Mouse (Mus musculus) midbrain, embryonic 12.5 days (tissue): ENCODE results near the gene Ispd. TPM values are rescaled to one million over a fixed set of nuclear protein-coding genes. Genes with fewer than 3 reads are reported as not detected.
"Not testable (repeated sequence)": the region's sequence is repeated elsewhere in the genome, so short reads cannot be mapped to it uniquely, and the experiment has no call there.

Experiments
- ATAC-seq: fragments of 200-750 bp; cut with Nextera tagmentation; 2 replicates; pipeline ENCODE4 v1.8.0; 2017; ENCODE audit warnings: low read depth, moderate TSS enrichment, moderate library complexity; ENCODE audit not compliant: low FRiP score
- H3K27ac ChIP-seq: fragments of 300-500 bp; sonication (generic); replicated peaks from 2 replicates; pipeline ENCODE4 v1.5.1; 2016; ENCODE audit warnings: mild to moderate bottlenecking
- H3K27me3 ChIP-seq: fragments of 300-500 bp; sonication (generic); 2 replicates; pipeline ENCODE4 v1.6.1; 2016; ENCODE audit warnings: mild to moderate bottlenecking
- H3K36me3 ChIP-seq: fragments of 300-500 bp; sonication (generic); 2 replicates; pipeline ENCODE4 v1.6.1; 2016
- H3K4me1 ChIP-seq: fragments of 300-500 bp; sonication (generic); 2 replicates; pipeline ENCODE4 v1.6.1; 2016
- H3K4me2 ChIP-seq: fragments of 300-500 bp; sonication (generic); replicated peaks from 2 replicates; pipeline ENCODE4 v1.6.1; 2016; ENCODE audit warnings: mild to moderate bottlenecking, moderate library complexity
- H3K4me3 ChIP-seq: fragments of 300-500 bp; sonication (generic); 2 replicates; pipeline ENCODE4 v1.5.1; 2016; ENCODE audit warnings: mild to moderate bottlenecking
- H3K9ac ChIP-seq: fragments of 300-500 bp; sonication (generic); replicated peaks from 2 replicates; pipeline ENCODE4 v1.6.1; 2016; ENCODE audit warnings: mild to moderate bottlenecking, moderate library complexity
- H3K9me3 ChIP-seq: fragments of 300-500 bp; sonication (generic); 2 replicates; pipeline ENCODE4 v1.6.1; 2016; ENCODE audit warnings: mild to moderate bottlenecking
- whole genome bisulfite sequencing: fragments of 180-500 bp; shearing (Covaris S2); methylation state at CpG from one replicate; pipeline ENCODE4 v1.1.7; 2016; 5-methylcytosine and 5-hydroxymethylcytosine counted together
- polyA plus RNA-seq: library from polyadenylated mRNA; unstranded; fragments of >200 nt; fragmentation: Nextera tagmentation; extraction: Ambion mirVana; gene quantifications from 2 replicates; pipeline ENCODE4 v1.2.1, GENCODE M21; 2016

Gene Ispd
- 12.8 and 12.9 TPM in 2 replicates for polyA plus RNA-seq

DNA sequence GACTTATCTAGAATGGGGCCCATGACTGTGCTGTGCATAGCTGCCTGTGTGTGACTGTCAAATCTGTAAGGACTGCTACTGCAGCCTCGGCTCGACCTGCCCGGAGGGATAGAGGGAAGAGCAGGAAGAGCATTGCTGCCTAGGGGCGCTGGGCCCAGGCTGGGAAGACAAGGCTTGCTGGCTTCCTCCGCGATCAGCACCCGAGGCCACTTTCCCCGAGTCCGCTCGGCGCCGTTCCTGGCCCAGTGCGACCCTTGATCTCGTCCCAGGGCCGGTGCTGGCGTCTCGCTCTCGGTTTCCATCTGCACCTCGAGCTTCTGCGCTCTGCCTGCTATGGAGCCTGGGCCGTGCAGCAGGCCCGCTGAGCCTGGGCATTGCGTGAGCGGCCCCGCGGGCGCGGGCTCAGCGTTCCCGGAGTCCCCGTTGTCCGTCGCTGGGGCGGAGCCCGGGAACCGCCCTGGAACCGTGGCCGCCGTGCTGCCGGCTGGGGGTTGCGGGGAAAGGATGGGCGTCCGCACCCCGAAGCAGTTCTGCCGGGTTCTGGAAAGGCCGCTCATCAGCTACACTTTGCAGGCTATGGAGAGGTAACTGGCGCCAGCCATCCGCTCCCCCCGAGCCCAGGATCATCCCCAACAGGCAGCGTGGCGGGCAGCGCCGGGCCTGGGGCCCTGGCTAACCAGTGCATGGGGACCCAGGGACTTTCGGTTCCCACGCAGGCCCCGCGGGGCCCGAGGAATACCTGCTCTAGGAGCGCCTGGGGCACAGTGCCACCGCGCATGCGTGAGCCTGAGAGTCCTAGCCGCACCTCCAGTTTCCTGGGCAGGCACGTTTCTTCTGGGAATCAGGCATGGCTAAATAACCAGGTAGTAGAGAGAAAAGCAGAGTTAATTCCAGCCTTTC, at the start of gene Ispd, which contains the start of gene D630036H23Rik:
TSS of gene Ispd (plus strand) at position 10 of the 900 bp plus-strand sequence.
TSS of gene D630036H23Rik (minus strand) at position 741 of the 900 bp plus-strand sequence.
- H3K27me3 ChIP-seq, result no peaks in the 10 kb centered on the region
- peak within 1 kb of the TSS; percentile 59 for H3K4me3 ChIP-seq
- H3K4me2 ChIP-seq, result peak within 1 kb of the TSS; percentile 65
- no peaks in the 10 kb centered on the region for H3K9me3 ChIP-seq
- H3K27ac ChIP-seq, result peak within 1 kb of the TSS; percentile 94
- H3K4me1 ChIP-seq, result peaks cover 13% of the 10 kb centered on the region
- peak; percentile 96 for ATAC-seq
- H3K36me3 ChIP-seq, result no peaks in the 10 kb centered on the region
- under 1% methylated on average over 62 of the region's 64 CpGs for WGBS
- H3K9ac ChIP-seq, result peak within 1 kb of the TSS; percentile 94

DNA sequence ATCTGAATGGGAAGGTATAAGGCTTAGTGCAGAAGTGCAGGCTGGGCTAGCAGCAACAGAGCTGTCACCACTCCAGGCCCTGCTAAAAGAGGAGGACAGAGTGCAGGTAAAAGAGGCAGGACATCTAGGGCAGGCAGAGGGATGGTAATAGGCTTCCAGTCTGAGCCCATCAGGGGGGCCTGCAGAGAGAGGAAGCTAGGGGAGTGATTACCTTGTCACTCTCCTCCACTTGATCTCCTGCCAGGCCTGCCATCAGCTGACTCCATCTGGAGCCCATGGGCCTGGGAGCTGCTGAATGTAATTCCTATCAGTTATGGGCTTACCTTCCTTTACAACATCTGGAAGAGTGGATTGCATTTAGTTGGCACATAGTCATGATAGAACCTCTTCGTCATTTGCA, 48.6 kb upstream of the Ispd start:
- H3K4me2 ChIP-seq, result no peak overlapping the region
- no peak for ATAC-seq
- H3K36me3 ChIP-seq, result no peaks in the 10 kb centered on the region
- no peaks in the 10 kb centered on the region for H3K27me3 ChIP-seq
- no peak overlapping the region for H3K9ac ChIP-seq
- WGBS, result 93% methylated on average over 1 of the region's 1 CpGs
- no peak overlapping the region for H3K27ac ChIP-seq
- no peak overlapping the region for H3K4me3 ChIP-seq
- no peaks in the 10 kb centered on the region for H3K4me1 ChIP-seq
- H3K9me3 ChIP-seq, result no peaks in the 10 kb centered on the region

DNA sequence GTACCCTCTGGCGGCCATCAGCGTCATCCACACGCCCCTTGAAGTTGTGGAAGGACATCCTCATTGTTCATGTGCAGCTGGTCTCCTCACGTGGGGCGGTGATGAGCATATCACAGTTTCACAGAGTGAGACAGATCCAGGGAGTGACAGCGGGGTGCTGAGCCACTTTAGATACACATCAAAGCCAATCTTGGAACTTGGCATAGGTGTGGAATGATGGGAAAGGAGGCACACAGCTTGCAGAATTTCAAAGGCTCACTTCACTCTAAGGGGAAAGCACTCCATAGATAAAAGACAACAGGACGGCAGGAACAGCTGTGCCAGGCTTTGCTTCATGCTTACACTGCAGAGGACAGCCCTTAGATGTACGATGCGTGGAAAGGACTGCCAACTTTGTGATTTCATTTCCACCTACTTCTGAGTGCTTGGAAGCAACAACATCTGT, 47.4 kb upstream of the Ispd start:
- Histone ChIP-seq H3K9me3 (no peaks in the 10 kb centered on the region), H3K9ac (no peak overlapping the region), H3K4me3 (no peak overlapping the region), H3K27ac (no peak overlapping the region), H3K36me3 (no peaks in the 10 kb centered on the region), H3K4me1 (no peaks in the 10 kb centered on the region), H3K27me3 (no peaks in the 10 kb centered on the region), H3K4me2 (no peak overlapping the region)
- WGBS, result 85% methylated on average over 9 of the region's 9 CpGs
- ATAC-seq, result no peak

DNA sequence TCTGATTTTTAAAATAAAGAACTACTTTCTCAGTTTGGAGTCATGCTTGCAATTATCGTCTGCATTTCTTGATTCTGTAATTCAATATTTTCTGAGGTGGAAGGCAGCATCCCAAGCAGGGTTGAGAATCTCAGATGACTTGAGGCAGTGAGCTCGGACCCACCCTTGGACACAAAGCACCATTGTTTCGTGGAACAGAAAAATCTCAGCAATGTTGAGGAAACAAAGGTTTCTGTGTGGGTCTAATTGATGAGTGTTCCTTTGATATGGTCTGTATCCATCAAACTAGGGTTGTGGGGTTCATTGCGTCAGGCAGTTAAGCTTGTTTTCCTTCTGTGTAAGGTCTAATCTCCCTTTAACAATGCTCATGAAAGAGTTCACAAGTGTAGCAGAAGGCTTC, 37.1 kb upstream of the Ispd start:
- no peaks in the 10 kb centered on the region for H3K27me3 ChIP-seq
- no peaks in the 10 kb centered on the region for H3K36me3 ChIP-seq
- no peak overlapping the region for H3K4me3 ChIP-seq
- H3K4me1 ChIP-seq, result no peaks in the 10 kb centered on the region
- no peak overlapping the region for H3K9ac ChIP-seq
- no peak overlapping the region for H3K27ac ChIP-seq
- no peaks in the 10 kb centered on the region for H3K9me3 ChIP-seq
- 69% methylated on average over 4 of the region's 4 CpGs for WGBS
- no peak for ATAC-seq
- H3K4me2 ChIP-seq, result no peak overlapping the region

DNA sequence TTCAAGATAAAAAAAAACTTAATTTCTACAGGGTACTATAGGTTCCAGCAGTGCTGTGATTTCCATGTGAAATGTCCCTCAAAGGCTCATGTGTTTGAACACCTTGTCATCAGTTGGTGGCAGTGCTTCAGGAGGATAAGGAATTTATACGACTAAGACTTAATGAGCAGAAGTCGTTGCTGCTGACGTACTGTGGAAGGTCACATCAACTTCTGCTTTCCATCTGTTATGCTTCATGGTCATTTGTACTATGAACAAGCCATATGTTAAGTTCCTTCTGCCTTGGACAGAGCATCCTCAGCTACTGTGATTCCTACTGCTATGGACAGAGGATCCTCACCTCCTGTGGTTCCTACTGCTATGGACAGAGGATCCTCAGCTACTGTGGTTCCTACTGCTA, 21.2 kb upstream of the Ispd start:
- Histone ChIP-seq H3K4me1 (no peaks in the 10 kb centered on the region), H3K27ac (no peak overlapping the region), H3K27me3 (no peaks in the 10 kb centered on the region), H3K4me3 (no peak overlapping the region), H3K4me2 (no peak overlapping the region), H3K36me3 (no peaks in the 10 kb centered on the region), H3K9me3 (no peaks in the 10 kb centered on the region), H3K9ac (no peak overlapping the region)
- 91% methylated on average over 3 of the region's 3 CpGs for whole genome bisulfite sequencing
- no peak for ATAC-seq

DNA sequence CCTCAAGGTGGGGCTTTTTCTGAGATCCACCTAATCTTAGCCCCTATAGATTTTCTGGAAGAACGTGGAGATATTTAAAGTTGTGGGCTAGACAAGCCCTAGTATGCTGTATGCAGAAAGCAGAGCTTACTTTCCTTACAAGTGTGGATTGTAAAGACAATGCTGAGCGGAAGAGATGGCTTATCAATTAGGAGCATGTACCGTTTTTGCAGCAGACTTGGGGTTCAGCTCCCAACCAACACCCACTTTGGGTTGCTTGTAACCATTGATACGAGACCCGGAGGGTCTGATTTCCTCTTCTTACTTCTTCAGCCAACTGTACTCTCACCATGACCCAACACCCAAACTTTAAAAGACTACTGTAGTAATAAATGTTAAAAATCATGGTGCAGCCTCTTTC, 20.6 kb upstream of the Ispd start:
- Histone ChIP-seq H3K4me2 (no peak overlapping the region), H3K9ac (no peak overlapping the region), H3K9me3 (no peaks in the 10 kb centered on the region), H3K36me3 (no peaks in the 10 kb centered on the region), H3K4me1 (no peaks in the 10 kb centered on the region), H3K27ac (no peak overlapping the region), H3K4me3 (no peak overlapping the region), H3K27me3 (no peaks in the 10 kb centered on the region)
- ATAC-seq, result no peak
- 93% methylated on average over 5 of the region's 5 CpGs for WGBS

DNA sequence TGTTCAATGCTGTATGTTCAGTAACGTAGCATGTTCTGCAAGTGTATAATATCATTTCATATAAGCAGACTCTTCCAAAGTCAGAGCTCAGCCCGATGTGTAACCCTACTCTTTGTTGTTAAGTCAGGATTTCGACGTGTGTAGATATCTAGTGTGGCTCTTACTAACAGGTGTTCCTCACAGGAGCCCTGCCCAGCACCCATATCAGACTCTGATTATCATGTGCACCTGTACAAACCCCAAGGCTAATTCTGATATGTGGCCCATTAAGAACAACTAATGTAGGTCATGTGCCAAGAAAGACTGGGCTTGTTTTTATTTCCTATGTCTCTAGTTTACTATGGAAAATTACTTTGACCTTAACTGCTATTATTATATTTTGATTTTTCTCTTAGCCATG, 17.2 kb upstream of the Ispd start:
- Histone ChIP-seq H3K4me3 (no peak overlapping the region), H3K9ac (no peak overlapping the region), H3K4me2 (no peak overlapping the region), H3K4me1 (no peaks in the 10 kb centered on the region), H3K9me3 (no peaks in the 10 kb centered on the region), H3K36me3 (no peaks in the 10 kb centered on the region), H3K27ac (no peak overlapping the region), H3K27me3 (no peaks in the 10 kb centered on the region)
- no peak for ATAC-seq
- WGBS, result 94% methylated on average over 4 of the region's 4 CpGs

DNA sequence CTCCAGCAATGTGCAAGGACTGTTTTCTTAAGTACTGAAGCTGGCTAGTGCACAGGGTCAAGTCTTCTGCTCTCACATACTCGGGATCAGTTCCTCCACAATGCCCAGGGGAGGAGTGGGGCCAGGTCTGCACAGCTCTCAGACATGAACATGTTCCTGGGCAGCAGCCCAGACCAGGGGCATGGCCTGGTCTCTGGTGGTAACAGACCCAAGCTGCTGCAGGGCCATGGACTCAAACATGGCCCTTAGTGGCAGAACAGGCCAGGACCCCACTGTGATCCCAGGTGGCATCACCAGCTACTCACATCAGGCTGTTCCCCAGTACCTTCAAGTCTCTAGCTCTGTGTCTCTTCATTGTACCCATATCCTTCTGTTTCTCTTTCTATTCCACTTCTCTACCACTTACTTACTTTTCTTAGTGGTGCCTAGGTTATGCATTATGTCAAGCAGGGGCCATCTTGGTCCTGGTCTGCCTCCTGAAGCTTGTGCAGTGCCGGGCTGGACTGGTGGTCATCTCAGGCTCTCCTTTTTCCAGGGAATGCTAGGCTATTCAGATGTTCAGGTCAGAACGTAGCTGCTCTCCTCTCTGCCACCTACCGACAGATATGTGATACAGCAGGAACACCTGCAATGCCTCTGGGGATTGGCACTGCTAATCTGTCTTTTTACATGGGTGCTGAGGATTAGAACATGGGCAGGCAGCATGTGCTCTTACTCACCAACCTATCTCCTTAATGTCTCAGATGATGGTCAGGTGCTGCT, 7.8 kb upstream of the Ispd start:
- H3K27me3 ChIP-seq, result no peaks in the 10 kb centered on the region
- no peaks in the 10 kb centered on the region for H3K9me3 ChIP-seq
- H3K36me3 ChIP-seq, result no peaks in the 10 kb centered on the region
- no peak overlapping the region for H3K9ac ChIP-seq
- H3K4me3 ChIP-seq, result no peak overlapping the region
- no peak overlapping the region for H3K4me2 ChIP-seq
- H3K4me1 ChIP-seq, result no peaks in the 10 kb centered on the region
- 39% methylated on average over 4 of the region's 4 CpGs for WGBS
- ATAC-seq, result no peak
- no peak overlapping the region for H3K27ac ChIP-seq

DNA sequence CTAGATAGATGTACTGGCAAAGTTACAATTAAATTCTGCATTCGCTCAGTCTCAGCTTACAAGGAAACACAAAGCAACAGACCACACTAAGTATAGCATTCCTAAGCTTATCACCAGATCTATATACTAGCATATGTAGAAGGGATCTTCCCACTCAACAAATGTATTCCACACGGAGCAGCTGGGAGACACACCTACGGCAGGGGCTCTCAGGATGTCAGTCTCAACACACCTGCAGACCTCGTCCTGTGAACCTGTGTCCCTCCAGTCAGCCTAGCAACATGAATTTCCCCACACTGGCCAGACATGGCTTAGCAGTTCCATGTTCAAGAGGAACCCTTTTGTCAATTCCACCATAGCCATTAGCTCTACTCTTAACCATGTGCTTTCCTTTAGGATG, 4.9 kb upstream of the Ispd start:
- H3K9ac ChIP-seq, H3K36me3 ChIP-seq, H3K4me2 ChIP-seq, H3K4me3 ChIP-seq, H3K27me3 ChIP-seq, H3K27ac ChIP-seq, ATAC-seq, H3K9me3 ChIP-seq: not testable (repeated sequence)
- H3K4me1 ChIP-seq, result peaks cover 12% of the 10 kb centered on the region
- 93% methylated on average over 3 of the region's 4 CpGs for WGBS

DNA sequence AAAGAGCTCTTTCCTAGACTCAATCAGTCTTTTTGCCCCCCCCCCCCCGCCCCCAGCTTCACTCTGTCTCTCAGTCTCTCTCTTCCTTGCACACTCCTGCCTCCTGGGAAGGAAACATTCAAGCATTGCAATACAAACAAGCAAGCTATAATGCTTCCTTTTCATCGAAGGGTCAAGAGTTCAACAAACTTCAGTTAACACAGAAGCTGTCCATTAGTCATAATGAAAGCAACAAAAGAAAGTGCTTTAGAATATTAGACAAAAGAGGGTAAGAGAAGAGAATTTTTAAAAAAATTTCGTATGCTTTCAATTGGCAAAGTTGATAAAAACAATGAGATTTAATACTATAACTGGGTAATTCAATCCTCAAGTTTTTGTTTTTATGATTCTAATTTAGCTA, 996 bp upstream of the Ispd start:
- Histone ChIP-seq H3K4me2 (no peak overlapping the region), H3K4me1 (peaks cover 13% of the 10 kb centered on the region), H3K27ac (no peak overlapping the region), H3K27me3 (no peaks in the 10 kb centered on the region), H3K4me3 (no peak overlapping the region), H3K9me3 (no peaks in the 10 kb centered on the region), H3K9ac (no peak overlapping the region), H3K36me3 (no peaks in the 10 kb centered on the region)
- ATAC-seq, result no peak
- WGBS, result 29% methylated on average over 3 of the region's 3 CpGs

DNA sequence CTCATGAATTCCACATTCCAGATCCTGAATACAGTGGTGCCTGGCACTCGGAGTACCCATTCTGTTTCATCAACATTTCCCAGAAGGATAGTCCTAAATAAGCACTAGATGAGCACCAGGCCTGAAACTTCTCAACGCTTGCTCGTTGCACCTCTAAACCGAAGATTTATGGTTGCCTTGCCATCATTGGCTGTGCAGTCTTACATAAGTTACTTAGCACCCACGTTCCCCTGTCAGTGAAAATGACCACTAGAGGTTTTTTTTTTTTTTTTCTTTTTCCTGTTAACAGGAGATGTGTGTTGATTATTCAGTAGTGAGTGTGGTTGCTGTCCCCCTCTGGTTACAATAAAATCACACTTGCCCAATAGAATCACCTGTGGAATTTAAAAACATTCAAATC, 444 bp upstream of the Ispd start:
- WGBS, result 73% methylated on average over 5 of the region's 5 CpGs
- peak overlapping the region; percentile 65 for H3K4me2 ChIP-seq
- H3K9me3 ChIP-seq, result no peaks in the 10 kb centered on the region
- no peak overlapping the region for H3K9ac ChIP-seq
- H3K4me3 ChIP-seq, result no peak overlapping the region
- no peaks in the 10 kb centered on the region for H3K27me3 ChIP-seq
- no peak for ATAC-seq
- peaks cover 13% of the 10 kb centered on the region for H3K4me1 ChIP-seq
- no peaks in the 10 kb centered on the region for H3K36me3 ChIP-seq
- no peak overlapping the region for H3K27ac ChIP-seq

DNA sequence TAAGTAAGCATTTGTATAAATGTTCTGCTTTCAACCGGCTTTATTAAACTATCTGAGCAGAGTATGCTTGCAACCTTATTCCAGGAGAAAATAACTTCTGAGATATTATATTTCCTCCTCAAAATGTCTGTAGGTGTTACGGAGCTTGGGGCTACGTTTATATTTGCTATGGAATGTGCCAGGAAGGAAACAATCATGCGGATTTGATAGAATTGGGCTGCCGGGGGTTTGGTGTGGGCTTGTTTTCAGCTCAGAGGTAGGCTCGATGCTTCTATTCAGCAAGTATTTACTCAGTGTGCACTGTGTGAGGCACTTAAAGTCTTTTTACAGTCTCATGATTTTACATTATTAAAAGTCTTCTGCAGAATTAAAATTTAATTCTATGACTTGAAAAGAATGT, 4.1 kb downstream of the Ispd start:
- no peaks in the 10 kb centered on the region for H3K9me3 ChIP-seq
- no peak overlapping the region for H3K4me3 ChIP-seq
- no peaks in the 10 kb centered on the region for H3K36me3 ChIP-seq
- H3K4me1 ChIP-seq, result peaks cover 9% of the 10 kb centered on the region
- WGBS, result 65% methylated on average over 6 of the region's 6 CpGs
- H3K9ac ChIP-seq, result no peak overlapping the region
- ATAC-seq, result no peak
- no peak overlapping the region for H3K4me2 ChIP-seq
- H3K27me3 ChIP-seq, result no peaks in the 10 kb centered on the region
- no peak overlapping the region for H3K27ac ChIP-seq
